Mouse (Mus musculus) cortical plate, adult 2 months (tissue): ENCODE results near the gene Tomm34. TPM values are rescaled to one million over a fixed set of nuclear protein-coding genes. Genes with fewer than 3 reads are reported as not detected.
"Not testable (repeated sequence)": the region's sequence is repeated elsewhere in the genome, so short reads cannot be mapped to it uniquely, and the experiment has no call there.

Experiments used
- H3K27ac ChIP-seq: fragments of 200-500 bp; 2 replicates; pipeline ENCODE4 v1.5.1; 2012; ENCODE audit warnings: low read length, control low read depth, inconsistent platforms; ENCODE audit not compliant: insufficient read depth
- H3K4me1 ChIP-seq: fragments of 200-500 bp; 2 replicates; pipeline ENCODE4 v1.6.1; 2011; ENCODE audit warnings: low read length; ENCODE audit not compliant: control insufficient read depth, insufficient read depth
- H3K4me3 ChIP-seq: fragments of 200-500 bp; 2 replicates; pipeline ENCODE4 v1.5.1; 2011; ENCODE audit warnings: mild to moderate bottlenecking, low read length, control low read depth; ENCODE audit not compliant: insufficient read depth
- CTCF ChIP-seq: fragments of 200-500 bp; IDR thresholded peaks from 2 replicates; pipeline ENCODE4 v1.5.1; 2011; ENCODE audit warnings: mild to moderate bottlenecking, control low read depth, low read length; ENCODE audit not compliant: insufficient read depth; ENCODE audit errors: extremely low read depth
- POLR2A ChIP-seq: fragments of 200-500 bp; IDR thresholded peaks from 2 replicates; pipeline ENCODE4 v1.6.1; 2011; ENCODE audit warnings: mild to moderate bottlenecking, low read length, control low read depth; ENCODE audit not compliant: insufficient read depth; ENCODE audit errors: extremely low read depth
- polyA plus RNA-seq: library from polyadenylated mRNA; depleted of rRNA; stranded (reverse); fragments of >200 nt; gene quantifications from 2 replicates; pipeline ENCODE4 v1.2.3, GENCODE M21; 2012

Tomm34 gene
- polyA plus RNA-seq, 1 experiment = 96.7 TPM

GRCm38 (mm10) chr2:164077875-164078274 is 6.9 kb upstream of the Tomm34 start:
- peaks cover 3% of the 10 kb centered on the region; the same call in 1 of the 2 replicates for H3K4me1 ChIP-seq
- no peak overlapping the region for H3K4me3 ChIP-seq
- no peak overlapping the region for H3K27ac ChIP-seq
- TF ChIP-seq POLR2A (no peak), CTCF (no peak)

DNA sequence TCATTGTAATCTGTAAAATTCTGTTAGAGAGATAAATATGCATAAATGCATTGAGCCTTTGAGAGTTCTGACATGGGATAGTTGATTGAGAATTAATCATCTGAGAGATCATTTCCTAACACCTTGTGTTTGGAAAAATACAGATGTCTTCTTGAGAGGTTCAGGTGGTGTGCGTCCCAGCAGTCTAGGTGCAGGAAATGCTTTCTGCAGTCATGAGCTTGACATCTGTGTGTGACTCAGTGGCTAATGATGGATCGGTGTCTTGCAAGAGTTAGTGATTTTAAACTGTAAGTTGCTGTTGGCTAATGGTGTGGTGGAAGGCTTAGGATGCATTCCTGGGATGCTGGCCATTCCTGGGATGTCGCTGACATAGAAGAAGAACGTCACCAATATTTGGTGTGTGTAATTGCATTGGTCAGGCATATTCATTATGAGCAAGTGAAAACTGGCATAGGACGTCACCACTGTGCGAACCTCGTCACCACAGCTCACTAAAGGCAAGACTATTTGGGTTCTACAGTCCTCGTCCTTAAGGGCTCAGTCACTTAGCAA is 6.0 kb upstream of the Tomm34 start:
- Histone ChIP-seq H3K27ac (no peak overlapping the region), H3K4me1 (peaks cover 3% of the 10 kb centered on the region; the same call in 1 of the 2 replicates), H3K4me3 (no peak overlapping the region)
- no peak for TF ChIP-seq POLR2A
- no peak for TF ChIP-seq CTCF

- TF ChIP-seq CTCF = no peak
- no peak for TF ChIP-seq POLR2A
- Histone ChIP-seq H3K4me3 (no peak overlapping the region; the same call in 1 of the 2 replicates), H3K27ac (no peak overlapping the region), H3K4me1 (peaks cover 3% of the 10 kb centered on the region; the same call in 1 of the 2 replicates)
Measured at GRCm38 (mm10) chr2:164075088-164075487, 4.1 kb upstream of the Tomm34 start.

DNA sequence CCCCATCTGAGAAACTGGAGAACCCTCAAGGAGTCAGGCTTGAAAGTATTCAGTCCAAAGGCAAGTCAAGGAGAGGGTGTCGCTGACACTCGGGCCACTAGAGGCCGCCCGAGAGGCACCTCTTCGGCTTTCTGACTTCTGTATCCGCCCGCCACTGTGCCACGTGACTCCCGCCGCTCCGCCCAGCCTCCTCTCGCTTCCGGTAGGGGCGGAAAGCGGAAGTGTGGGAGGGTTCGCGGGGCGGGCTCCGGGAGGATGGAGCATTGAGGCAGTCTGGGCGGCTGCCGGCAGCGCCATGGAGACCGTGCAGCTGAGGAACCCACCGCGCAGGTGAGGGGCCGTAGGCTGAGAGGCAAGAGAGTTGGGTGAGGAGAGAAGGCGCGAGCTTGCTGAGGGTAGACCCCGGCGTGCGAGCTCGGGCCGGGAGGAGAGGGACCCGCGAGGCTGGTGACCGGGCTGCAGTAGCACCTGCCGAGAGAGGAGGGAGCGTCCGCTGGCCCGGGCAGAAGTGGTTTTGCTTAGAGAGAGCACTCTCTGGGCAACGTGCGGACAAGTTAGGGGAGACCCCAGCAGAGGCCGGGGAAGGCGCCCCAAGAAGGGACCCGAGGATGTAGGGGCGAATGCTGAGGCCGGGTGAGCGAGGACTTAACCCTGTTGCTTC is 3.1 kb upstream of the Tomm34 start:
- no peak overlapping the region for H3K27ac ChIP-seq

DNA sequence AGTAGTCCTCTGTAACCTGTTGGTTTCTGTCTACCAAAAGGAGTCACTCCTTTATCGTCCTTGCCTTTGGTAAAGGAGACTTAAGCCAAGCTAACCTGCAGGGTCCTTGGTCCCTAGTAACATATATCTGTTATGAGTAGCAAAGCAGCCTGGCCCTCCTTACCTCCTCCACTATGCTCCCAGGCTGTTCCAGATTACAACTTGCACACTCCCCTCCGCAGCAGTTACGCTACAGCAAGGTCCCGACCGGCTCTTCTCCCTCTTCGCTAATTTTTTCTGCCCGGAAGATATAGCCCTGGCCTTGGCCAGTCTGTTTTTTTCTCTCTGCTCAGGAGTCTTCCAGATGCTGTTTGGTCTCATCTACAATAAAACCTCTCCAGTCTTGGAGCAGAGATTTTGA is 2.2 kb upstream of the Tomm34 start:
- TF ChIP-seq POLR2A = no peak
- no peak for TF ChIP-seq CTCF
- H3K4me3 ChIP-seq = no peak overlapping the region
- peaks cover 5% of the 10 kb centered on the region for H3K4me1 ChIP-seq
- H3K27ac ChIP-seq = no peak overlapping the region

More for the DNA sequence above, 3.1 kb upstream of the Tomm34 start:
- H3K4me3 ChIP-seq = peak overlapping the region; percentile 65
- TF ChIP-seq POLR2A (peak; percentile 93), CTCF (peak; percentile 65)
- peaks cover 5% of the 10 kb centered on the region for H3K4me1 ChIP-seq

DNA sequence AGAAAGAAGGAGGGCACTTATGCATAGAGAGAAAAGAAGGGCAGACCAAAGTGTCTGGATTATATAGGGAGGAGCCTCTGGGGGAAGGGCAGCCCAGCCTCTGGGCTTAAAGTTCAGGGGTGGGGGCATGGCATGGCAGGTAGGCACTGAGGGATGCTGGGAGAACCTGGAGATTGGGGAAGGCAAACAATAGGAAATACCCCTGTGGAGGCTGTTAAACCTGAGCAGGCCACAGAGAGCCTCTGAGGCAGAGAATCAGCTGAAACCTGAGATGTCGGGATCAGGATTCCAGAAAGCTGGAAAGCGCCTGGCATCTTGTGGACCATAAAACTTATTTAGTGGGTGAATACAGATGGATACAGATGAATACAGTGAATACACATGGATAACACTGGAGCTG is 1.1 kb upstream of the Tomm34 start:
- Histone ChIP-seq H3K27ac (no peak overlapping the region), H3K4me3 (no peak overlapping the region), H3K4me1 (peaks cover 5% of the 10 kb centered on the region)
- TF ChIP-seq POLR2A (no peak), CTCF (no peak)

DNA sequence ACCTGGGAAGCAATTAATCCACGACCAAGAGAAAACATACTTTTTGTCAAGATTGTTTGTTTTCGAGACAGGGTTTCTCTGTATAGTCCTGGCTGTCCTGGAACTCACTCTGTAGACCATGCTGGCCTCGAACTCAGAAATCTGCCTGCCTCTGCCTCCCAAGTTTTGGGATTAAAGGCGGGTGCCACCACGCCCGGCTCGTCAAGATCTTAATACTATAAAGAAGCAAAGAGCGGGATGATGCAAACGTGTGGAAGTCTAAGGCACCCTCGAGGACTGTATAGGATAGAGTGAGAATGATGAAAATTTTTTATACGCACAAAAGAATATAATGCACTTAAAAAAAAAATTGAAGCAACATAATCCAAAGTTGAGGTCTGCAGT is 460 bp upstream of the Tomm34 start:
- H3K4me1 ChIP-seq, H3K27ac ChIP-seq: not testable (repeated sequence)
- peak overlapping the region; percentile 62 for H3K4me3 ChIP-seq

DNA sequence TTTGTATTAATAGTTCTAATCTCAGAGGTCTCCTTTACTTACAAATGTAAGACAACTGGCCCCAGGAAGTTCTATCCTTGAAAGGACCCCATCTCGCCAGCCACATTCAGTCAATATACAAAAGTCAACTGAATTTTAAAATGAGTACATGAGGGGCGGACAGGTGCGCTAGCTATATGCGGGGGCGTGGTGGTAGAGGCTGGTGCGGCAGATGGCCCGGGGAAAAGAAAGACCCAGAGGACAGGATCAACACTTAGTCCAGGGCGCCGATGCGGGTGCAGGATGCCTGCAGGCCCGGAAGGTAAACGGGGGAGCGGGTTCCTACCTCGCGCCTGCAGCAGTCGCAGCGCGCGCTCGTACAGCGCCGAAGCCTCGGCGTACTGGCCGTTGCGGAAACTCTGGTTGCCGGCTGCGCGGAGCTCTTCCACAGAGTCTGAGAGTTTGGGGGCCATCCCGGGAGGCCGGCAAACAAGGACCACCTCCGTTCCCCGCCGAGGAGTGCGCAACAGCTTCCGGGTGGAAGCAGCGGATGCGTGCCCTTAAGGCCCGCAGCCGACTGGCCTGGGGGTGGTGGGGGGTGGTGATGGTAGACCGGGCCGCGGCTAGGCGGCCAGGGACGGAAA is 716 bp downstream of the Tomm34 start, which contains the start of gene Stk4:
Gene Stk4 (plus strand): TSS at position 181 of the 623 bp plus-strand sequence.
- Histone ChIP-seq H3K4me1 (peaks cover 2% of the 10 kb centered on the region), H3K27ac (peak within 1 kb of the TSS; percentile 69), H3K4me3 (peak within 1 kb of the TSS; percentile 62)
- no peak for TF ChIP-seq POLR2A
- no peak for TF ChIP-seq CTCF

DNA sequence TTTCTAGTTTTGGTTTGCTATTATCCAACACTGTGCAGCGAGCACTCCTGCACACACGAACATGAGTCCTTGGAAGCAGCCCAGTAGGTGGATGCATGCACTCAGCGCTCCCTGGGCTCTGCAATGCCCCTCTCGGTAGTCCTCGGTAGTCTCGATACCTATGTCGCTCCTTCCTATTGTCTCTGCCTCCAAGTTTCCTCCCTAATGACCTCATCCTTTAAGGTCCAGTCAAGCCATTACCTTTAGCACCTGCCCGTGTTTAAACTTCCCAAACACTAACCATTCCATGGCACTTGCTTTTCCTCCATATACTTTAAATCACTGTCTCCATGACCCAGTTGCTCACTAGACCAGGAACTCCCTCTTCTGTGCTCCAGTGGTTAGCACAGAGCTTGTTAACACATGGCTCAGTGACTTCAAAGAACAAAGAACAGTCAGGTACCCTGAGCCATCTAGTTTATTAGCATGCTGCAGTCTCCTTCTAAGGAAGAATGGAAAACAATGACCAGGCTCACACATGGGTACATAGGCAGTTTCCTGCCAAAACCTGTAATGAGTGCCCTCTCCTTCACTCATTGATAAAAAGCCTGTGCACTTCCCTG is 11.2 kb downstream of the Tomm34 start:
- no peak for TF ChIP-seq POLR2A
- TF ChIP-seq CTCF = no peak
- Histone ChIP-seq H3K4me1 (no peaks in the 10 kb centered on the region), H3K27ac (no peak overlapping the region), H3K4me3 (no peak overlapping the region)

DNA sequence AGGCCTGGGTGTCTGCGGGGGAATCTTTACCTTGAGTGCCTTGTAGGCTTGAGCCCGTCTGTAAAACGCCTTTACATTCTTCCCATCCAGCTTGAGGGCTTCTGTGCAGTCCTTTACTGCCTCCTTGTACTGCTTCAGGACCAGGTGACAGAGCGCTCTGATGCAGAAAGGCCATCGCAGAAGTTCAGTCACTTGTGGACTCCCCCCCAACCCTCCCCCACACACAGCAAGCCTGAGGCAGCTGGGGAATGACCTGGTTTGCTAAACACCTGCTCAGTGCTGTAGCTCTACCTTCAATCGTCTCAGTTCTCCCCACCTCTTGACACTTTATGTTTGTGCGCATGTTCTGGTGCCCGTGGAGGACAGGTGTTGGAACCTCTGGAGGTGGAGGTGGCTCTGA is 16.3 kb downstream of the Tomm34 start:
- no peak overlapping the region for H3K27ac ChIP-seq
- no peak for TF ChIP-seq POLR2A
- no peak for TF ChIP-seq CTCF
- no peaks in the 10 kb centered on the region for H3K4me1 ChIP-seq
- H3K4me3 ChIP-seq = no peak overlapping the region

DNA sequence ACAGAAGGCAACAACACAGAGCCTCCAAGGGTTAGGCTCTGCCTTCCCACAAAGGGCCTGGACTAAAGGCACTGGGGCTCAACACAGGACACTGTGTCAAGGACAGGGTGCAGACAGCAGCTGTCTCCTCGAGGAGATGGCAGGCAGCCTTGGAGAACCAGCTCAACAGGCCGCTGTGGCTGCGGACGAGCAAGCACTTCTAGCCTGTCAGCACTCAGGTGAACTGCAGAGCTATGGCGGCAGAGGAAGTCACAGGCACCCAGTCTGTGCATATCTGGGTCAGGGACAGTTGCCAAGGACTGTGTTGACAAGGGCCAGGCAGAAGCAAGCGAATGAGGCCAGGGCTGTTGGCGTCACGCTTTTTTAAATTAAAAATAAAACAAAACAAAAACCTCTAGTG is 17.2 kb downstream of the Tomm34 start:
- H3K4me1 ChIP-seq = no peaks in the 10 kb centered on the region
- no peak for TF ChIP-seq CTCF
- H3K27ac ChIP-seq = no peak overlapping the region
- no peak overlapping the region for H3K4me3 ChIP-seq
